Mouse (Mus musculus) hindbrain, embryonic 10.5 days (tissue): ENCODE measurements around the gene Zfp988. TPM values are rescaled to one million over a fixed set of nuclear protein-coding genes. Genes with fewer than 3 reads are reported as not detected.
A peak's percentile ranks its signal among the peaks of the same experiment; 100 is the strongest.
"Not testable (repeated sequence)": the region's sequence is repeated elsewhere in the genome, so short reads cannot be mapped to it uniquely, and the experiment has no call there.

Experiments
- DNase-seq: peaks from one replicate; pipeline ENCODE4 v3.0.0-alpha.2; 2017; ENCODE audit warnings: low spot score
- H3K27ac ChIP-seq: fragments of 300-500 bp; sonication (generic); 2 replicates; pipeline ENCODE4 v1.5.1; 2016; ENCODE audit warnings: mild to moderate bottlenecking, moderate library complexity
- H3K27me3 ChIP-seq: fragments of 300-500 bp; sonication (generic); 2 replicates; pipeline ENCODE4 v1.6.1; 2016; ENCODE audit warnings: mild to moderate bottlenecking; ENCODE audit not compliant: poor library complexity, insufficient read depth, severe bottlenecking
- H3K36me3 ChIP-seq: fragments of 300-500 bp; sonication (generic); 2 replicates; pipeline ENCODE4 v1.6.1; 2016; ENCODE audit warnings: mild to moderate bottlenecking, moderate library complexity
- H3K4me1 ChIP-seq: fragments of 300-500 bp; sonication (generic); replicated peaks from 2 replicates; pipeline ENCODE4 v1.6.1; 2016; ENCODE audit warnings: mild to moderate bottlenecking
- H3K4me3 ChIP-seq: fragments of 300-500 bp; sonication (generic); 2 replicates; pipeline ENCODE4 v1.5.1; 2016; ENCODE audit warnings: mild to moderate bottlenecking, moderate library complexity
- H3K9me3 ChIP-seq: fragments of 300-500 bp; sonication (generic); 2 replicates; pipeline ENCODE4 v1.6.1; 2016; ENCODE audit warnings: mild to moderate bottlenecking, moderate library complexity
- WGBS: fragments of 180-500 bp; shearing (Covaris S2); methylation state at CpG from one replicate; pipeline ENCODE4 v1.1.7; 2016; 5-methylcytosine and 5-hydroxymethylcytosine counted together
- polyA plus RNA-seq: library from polyadenylated mRNA; unstranded; fragments of >200 nt; fragmentation: Nextera tagmentation; extraction: Ambion mirVana; gene quantifications from 2 replicates; pipeline ENCODE4 v1.2.1, GENCODE M21; 2016

The Zfp988 gene
- polyA plus RNA-seq: not detected in 2 replicates

DNA sequence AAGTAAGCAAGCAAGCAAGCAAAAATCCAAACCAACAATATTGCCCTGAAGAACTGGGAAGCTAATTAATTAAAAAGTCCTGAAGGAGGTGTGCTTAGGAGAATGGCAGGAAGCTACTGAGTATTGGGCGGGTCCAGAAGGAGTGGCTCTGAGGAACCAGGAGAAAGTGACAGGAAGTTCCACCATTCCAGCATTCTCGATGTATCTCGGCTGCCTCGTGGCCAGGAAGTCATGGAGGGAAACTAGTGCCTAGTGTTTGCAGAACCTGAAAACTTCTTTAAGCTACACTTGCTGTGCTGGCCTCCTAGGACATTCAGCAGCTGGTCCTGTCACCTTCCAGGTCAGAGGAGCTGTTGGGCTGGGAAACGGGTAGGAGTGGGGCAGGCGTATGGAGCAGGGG, at the start of gene Zfp988:
Gene Zfp988, plus strand, starts transcription at position 239 of the 400 bp plus-strand sequence.
- not testable (repeated sequence) for DNase-seq, H3K27me3 ChIP-seq
- 91% methylated on average over 6 of the region's 6 CpGs for WGBS

DNA sequence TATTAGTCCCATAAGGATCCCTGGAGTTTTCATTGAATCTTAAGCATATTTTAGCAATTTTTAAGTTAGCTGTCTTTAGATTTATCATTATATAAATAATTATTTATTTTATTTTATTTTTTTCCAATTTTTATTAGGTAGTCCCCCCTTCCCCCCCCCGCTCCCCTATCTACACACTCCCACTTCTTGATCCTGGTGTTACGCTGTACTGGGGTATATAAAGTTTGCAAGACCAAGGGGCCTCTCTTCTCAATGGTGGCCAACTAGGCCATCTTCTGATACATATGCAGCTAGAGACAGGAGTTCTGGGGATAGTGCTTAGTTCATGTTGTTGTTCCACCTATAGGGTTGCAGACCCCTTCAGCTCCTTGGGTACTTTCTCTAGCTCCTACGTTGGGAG, 42.8 kb upstream of the Zfp988 start:
- H3K27ac ChIP-seq, H3K4me1 ChIP-seq, H3K27me3 ChIP-seq, DNase-seq, H3K4me3 ChIP-seq, H3K36me3 ChIP-seq: not testable (repeated sequence)
- 95% methylated on average over 2 of the region's 3 CpGs for WGBS
- H3K9me3 ChIP-seq: peaks cover 43% of the 10 kb centered on the region

More for the DNA sequence above, at the start of gene Zfp988:
- H3K4me3 ChIP-seq, H3K4me1 ChIP-seq, H3K27ac ChIP-seq, H3K36me3 ChIP-seq: not testable (repeated sequence)
- peaks cover 16% of the 10 kb centered on the region for H3K9me3 ChIP-seq

- H3K36me3 ChIP-seq, H3K27me3 ChIP-seq, DNase-seq, H3K27ac ChIP-seq, H3K4me3 ChIP-seq, H3K4me1 ChIP-seq: not testable (repeated sequence)
- WGBS: 90% methylated on average over 17 of the region's 17 CpGs
- peaks cover 55% of the 10 kb centered on the region for H3K9me3 ChIP-seq
Measured at GRCm38 (mm10) chr4:147267302-147267701, 38.2 kb upstream of the Zfp988 start.

DNA sequence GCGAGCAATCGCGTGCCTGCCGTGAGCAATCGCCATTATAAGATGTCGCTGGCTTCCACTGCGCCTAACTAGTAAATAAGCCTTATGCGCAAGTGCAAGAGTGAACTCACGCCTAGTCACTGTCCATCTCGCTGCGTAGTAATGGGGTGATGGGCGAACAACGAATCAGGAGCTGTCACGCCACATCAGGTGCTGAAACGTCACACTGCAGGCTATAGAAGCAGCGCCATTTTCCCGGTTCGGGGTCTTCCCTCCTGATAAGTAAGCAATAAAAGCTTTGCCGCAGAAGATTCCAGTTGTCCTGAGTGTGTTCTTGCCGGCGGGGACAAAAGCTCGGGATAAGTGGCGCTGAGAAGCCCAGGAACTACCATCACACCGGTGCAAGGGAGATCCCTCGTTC, 36.7 kb upstream of the Zfp988 start:
- 88% methylated on average over 25 of the region's 25 CpGs for WGBS
- not testable (repeated sequence) for H3K36me3 ChIP-seq, H3K27me3 ChIP-seq, H3K4me3 ChIP-seq, DNase-seq, H3K27ac ChIP-seq, H3K4me1 ChIP-seq
- peaks cover 61% of the 10 kb centered on the region for H3K9me3 ChIP-seq

DNA sequence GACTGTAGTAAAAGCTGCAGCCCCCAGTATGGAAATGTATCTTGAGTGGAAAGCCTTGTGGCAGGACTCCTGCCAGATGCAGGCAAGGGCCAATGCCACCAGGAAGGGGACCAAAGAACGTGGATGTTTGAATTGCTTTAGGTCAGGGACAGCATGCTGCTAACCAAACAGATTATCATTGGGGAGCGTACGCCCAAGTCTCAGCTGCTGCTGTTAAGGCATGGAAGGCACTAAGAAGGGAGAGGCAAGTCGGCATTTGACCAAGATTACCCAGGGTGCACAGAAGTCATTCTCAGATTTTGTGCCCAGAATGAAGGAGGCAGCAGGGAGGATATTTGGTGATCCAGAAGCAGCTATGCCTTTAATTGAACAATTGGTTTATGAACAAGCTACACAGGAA, 35.4 kb upstream of the Zfp988 start:
- DNase-seq, H3K4me3 ChIP-seq, H3K4me1 ChIP-seq, H3K27ac ChIP-seq, H3K27me3 ChIP-seq, H3K36me3 ChIP-seq: not testable (repeated sequence)
- WGBS: 87% methylated on average over 4 of the region's 4 CpGs
- peaks cover 69% of the 10 kb centered on the region for H3K9me3 ChIP-seq

DNA sequence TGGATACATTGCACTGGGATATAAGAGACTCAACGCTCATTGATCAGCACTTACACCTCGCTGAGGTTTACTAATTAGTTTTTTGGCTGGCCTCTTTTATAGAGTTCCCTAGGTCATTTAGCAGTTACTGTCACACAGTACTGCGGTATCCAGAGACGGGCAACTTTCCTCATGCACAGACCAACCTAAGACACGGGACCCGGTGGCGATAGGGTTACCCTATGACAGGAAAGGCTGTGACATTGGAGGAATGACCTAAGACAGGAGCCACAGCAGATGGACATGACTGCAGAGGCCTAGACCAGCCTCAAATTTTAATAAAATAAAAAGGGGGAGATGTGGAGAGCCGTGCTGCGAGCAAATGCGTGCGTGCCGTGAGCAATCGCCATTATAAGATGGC, 33.9 kb upstream of the Zfp988 start:
- H3K36me3 ChIP-seq, H3K27me3 ChIP-seq, DNase-seq, H3K4me3 ChIP-seq, H3K4me1 ChIP-seq, H3K27ac ChIP-seq: not testable (repeated sequence)
- WGBS: 92% methylated on average over 13 of the region's 13 CpGs
- peaks cover 76% of the 10 kb centered on the region for H3K9me3 ChIP-seq

GRCm38 (mm10) chr4:147275021-147275772, 30.3 kb upstream of the Zfp988 start:
- WGBS: 34% methylated on average over 58 of the region's 58 CpGs

DNA sequence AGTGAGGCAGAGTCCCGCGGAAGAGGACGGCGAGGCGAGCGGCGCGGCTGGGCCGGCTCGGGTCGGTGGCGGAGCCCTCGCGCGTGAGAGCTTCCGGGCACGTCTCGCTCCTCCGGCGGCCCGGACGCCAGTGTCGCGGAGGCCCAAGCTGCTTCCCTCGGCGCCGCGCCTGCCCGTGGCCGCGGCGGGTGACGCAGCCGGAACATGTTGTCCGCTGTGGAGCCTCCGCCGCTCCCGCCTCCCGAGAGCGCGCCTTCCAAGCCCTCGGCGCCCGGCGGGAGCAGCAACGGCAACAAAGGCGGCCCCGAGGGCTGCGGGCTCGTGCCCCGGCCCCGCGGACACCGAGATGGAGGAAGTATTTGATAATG, 29.7 kb upstream of the Zfp988 start:
- H3K27me3 ChIP-seq, H3K36me3 ChIP-seq, H3K27ac ChIP-seq, H3K4me1 ChIP-seq: not testable (repeated sequence)
- peaks cover 58% of the 10 kb centered on the region for H3K9me3 ChIP-seq
- 25% methylated on average over 54 of the region's 54 CpGs for WGBS
- DNase-seq: peak; percentile 5
- H3K4me3 ChIP-seq: peak overlapping the region; percentile 40

More at GRCm38 (mm10) chr4:147275021-147275772, 30.3 kb upstream of the Zfp988 start:
- H3K27me3 ChIP-seq, H3K4me1 ChIP-seq, H3K36me3 ChIP-seq, H3K27ac ChIP-seq: not testable (repeated sequence)
- H3K9me3 ChIP-seq: peaks cover 59% of the 10 kb centered on the region
- H3K4me3 ChIP-seq: peak overlapping the region; percentile 40
- peak; percentile 29 for DNase-seq

- not testable (repeated sequence) for H3K27ac ChIP-seq, DNase-seq, H3K4me3 ChIP-seq, H3K4me1 ChIP-seq, H3K36me3 ChIP-seq, H3K27me3 ChIP-seq
- H3K9me3 ChIP-seq: peaks cover 27% of the 10 kb centered on the region
- 81% methylated on average over 2 of the region's 2 CpGs for WGBS
Measured at GRCm38 (mm10) chr4:147280406-147280805, 25.1 kb upstream of the Zfp988 start.

DNA sequence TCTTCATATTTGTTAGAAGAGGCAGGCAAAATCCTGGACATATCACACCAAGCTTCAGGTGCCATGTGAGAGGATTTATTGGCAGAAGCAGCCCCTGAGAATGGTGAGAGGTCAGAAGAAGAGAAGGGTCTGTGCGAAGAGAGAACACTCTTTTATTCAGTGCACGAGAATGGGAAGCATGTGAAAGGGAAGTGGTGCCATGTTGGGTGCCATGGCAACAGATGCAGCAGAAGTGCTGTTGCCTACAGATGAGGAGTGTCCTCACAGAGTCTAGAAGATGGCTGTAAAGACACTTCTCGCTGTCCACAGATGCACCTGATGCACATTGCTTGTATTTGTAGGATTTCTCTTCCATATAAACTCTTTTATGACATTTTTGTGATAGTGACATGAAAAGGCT, 6.9 kb upstream of the Zfp988 start:
- not testable (repeated sequence) for H3K4me3 ChIP-seq, H3K4me1 ChIP-seq, H3K27ac ChIP-seq, DNase-seq, H3K36me3 ChIP-seq, H3K27me3 ChIP-seq
- 80% methylated on average over 3 of the region's 3 CpGs for WGBS
- peaks cover 26% of the 10 kb centered on the region for H3K9me3 ChIP-seq

DNA sequence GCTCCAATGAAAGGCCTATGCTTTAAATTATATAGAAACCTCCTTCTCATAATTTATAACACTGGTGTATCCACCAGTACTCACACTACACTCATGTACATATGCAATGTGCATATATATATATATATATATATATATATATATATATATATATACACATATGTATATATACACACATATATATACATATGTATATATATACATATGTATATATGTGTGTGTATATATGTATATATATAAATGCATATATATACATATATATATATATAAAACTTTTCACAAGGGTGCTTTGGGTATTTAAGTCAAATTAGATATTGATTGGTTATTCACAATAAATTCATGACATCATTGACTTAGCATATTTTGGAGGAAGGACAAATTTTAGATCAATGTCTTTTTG, 3.1 kb upstream of the Zfp988 start:
- not testable (repeated sequence) for H3K4me3 ChIP-seq, H3K27ac ChIP-seq, DNase-seq, H3K36me3 ChIP-seq, H3K4me1 ChIP-seq, H3K27me3 ChIP-seq
- peaks cover 23% of the 10 kb centered on the region for H3K9me3 ChIP-seq

DNA sequence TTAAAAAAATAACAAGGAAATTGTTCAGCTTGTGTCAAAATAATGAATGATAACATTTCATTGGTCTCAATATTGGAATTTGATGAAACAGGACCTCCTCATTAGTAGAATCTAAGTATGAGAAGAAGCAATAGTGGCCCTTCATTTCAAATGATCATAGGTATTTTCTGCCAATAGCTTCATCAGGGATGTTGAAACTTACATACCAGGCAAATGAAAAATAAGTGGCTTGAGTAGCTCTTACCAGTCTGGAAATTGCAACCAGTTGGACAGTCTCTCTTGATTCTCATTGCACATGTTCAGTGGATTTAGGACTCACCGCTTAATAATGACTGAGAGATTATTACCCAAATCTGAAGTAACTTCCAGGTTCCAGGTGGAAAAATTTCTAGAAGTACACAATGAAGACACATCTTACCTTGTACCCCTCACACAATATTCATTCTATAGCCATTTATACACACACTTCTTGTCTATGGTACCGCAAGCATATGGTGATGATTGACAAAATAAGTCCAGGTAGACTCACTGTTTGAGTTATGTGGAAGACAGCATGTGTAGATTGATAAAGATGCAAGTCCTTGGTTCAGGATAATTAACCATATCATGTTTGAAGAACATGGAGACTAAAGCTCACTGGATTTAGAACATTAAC, 29.7 kb downstream of the Zfp988 start:
- not testable (repeated sequence) for H3K27ac ChIP-seq, H3K27me3 ChIP-seq, H3K4me3 ChIP-seq, H3K4me1 ChIP-seq, H3K36me3 ChIP-seq, DNase-seq
- peaks cover 75% of the 10 kb centered on the region for H3K9me3 ChIP-seq
- 91% methylated on average over 2 of the region's 2 CpGs for WGBS

DNA sequence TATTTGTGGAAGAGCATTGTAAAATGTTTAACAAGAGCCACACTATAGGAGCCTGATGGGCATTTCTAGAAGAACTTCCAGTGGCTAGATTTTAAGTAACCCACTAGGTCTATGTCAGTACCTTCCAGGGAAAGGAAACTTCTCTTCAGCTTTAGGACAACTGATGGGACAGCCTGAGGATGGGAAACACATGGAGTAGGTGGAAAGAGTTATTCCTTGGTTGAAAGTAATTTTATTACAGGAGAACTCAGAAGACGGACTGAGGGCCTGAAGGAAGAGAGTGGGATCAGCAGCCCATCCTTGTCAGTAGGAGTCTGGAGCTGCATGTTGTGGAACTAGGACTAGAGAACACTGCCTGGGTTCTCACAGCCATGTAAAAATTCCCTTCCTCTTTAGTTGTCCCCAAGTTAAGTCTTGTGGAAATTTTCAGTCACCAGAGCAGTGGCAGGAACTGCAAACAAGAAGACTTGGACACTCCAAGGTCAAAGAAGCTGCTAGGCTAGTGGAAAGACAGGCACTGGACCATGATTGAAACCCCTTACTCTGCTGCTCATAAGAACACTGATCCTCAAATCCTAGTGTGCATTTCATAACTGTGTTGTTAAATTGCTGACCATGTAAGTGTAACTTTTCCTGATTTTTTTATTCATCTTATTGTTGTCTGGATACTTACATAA, 30.4 kb downstream of the Zfp988 start:
- not testable (repeated sequence) for DNase-seq, H3K27me3 ChIP-seq, H3K36me3 ChIP-seq, H3K27ac ChIP-seq, H3K4me3 ChIP-seq, H3K4me1 ChIP-seq
- peaks cover 81% of the 10 kb centered on the region for H3K9me3 ChIP-seq
- WGBS: 17% methylated on average over 1 of the region's 1 CpGs
